Mouse (Mus musculus): ENCODE measurements at regions not wholly inside any gene's neighbourhood (a gene's known extent, or its start where the extent isn't known, plus 50 kb on each side); places are given as distances from the start of the nearest gene placed in this dataset.
"Not testable (repeated sequence)": the region's sequence is repeated elsewhere in the genome, so short reads cannot be mapped to it uniquely, and the experiment has no call there.

- no peaks in the 10 kb centered on the region for H3K4me1 ChIP-seq (replicated peaks)
- no peak overlapping the region for H3K9ac ChIP-seq (replicated peaks)
- ATAC-seq (ENCODE audit: insufficient number of reproducible peaks, insufficient read depth, low FRiP score, low TSS enrichment, low read depth): no peak
- H3K27me3 ChIP-seq: no peaks in the 10 kb centered on the region
- H3K27ac ChIP-seq: no peak overlapping the region
- H3K4me2 ChIP-seq: no peak overlapping the region
- H3K9me3 ChIP-seq: no peaks in the 10 kb centered on the region
- H3K4me3 ChIP-seq (replicated peaks): no peak overlapping the region
- WGBS: 67% methylated on average over 3 of the region's 3 CpGs
- no peaks in the 10 kb centered on the region for H3K36me3 ChIP-seq
Observed at GRCm38 (mm10) chr10:30470831-30471230, 129.7 kb downstream of the Trmt11 start.

GRCm38 (mm10) chr10:30450616-30451015, 149.9 kb downstream of the Trmt11 start:
- ATAC-seq (ENCODE audit: insufficient number of reproducible peaks, insufficient read depth, low FRiP score, low TSS enrichment, low read depth): no peak
- Histone ChIP-seq H3K4me1 (replicated peaks) (no peaks in the 10 kb centered on the region), H3K9ac (replicated peaks) (no peak overlapping the region), H3K27ac (no peak overlapping the region), H3K27me3 (no peaks in the 10 kb centered on the region), H3K36me3 (no peaks in the 10 kb centered on the region), H3K4me3 (replicated peaks) (no peak overlapping the region), H3K9me3 (no peaks in the 10 kb centered on the region), H3K4me2 (no peak overlapping the region)
- 89% methylated on average over 4 of the region's 4 CpGs for WGBS

DNA sequence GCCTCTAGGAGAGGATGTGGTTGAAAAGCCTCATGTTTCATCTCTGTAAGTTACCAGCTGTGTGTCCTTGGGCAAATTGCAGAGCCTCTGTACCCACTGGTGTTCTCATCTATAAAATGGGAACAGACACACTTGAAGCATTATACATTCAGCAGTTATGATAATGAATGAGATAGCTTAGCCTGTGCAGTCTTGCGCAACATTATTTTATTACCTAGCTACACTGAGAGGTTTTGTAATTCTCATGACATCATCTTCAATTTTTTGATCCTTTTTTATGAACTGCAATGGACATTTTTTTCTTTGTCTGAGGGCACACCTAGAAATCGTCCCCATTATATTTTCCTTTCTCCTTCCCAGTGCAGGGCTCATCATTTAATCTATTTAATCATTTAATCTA, 153.5 kb downstream of the Trmt11 start:
- Histone ChIP-seq H3K27me3 (no peaks in the 10 kb centered on the region), H3K9ac (replicated peaks) (no peak overlapping the region), H3K36me3 (no peaks in the 10 kb centered on the region), H3K27ac (no peak overlapping the region), H3K4me1 (replicated peaks) (no peaks in the 10 kb centered on the region), H3K4me3 (replicated peaks) (no peak overlapping the region), H3K9me3 (no peaks in the 10 kb centered on the region), H3K4me2 (no peak overlapping the region)
- ATAC-seq (ENCODE audit: insufficient number of reproducible peaks, insufficient read depth, low FRiP score, low TSS enrichment, low read depth): no peak
- WGBS: 80% methylated on average over 2 of the region's 2 CpGs

DNA sequence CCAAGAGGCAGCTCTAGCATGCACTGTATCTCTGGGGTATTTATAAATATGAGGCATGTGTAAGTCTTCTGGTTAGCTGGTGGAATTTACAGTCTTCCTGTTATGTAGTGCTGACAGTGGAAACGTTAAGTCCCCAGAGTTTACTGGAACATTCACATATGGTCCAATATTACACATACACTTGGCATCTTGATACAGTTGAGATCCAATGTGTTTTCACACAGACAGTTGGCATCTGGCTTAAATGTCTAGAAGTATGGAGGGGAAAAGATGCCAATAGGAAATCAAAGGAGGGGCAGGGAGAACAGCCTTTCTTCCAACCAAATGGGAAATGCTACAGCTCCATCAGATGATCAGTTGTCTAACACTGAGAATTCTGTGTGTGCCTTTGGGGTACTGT, 154.0 kb downstream of the Trmt11 start:
- Histone ChIP-seq H3K9me3 (no peaks in the 10 kb centered on the region), H3K27me3 (no peaks in the 10 kb centered on the region), H3K27ac (no peak overlapping the region), H3K36me3 (no peaks in the 10 kb centered on the region), H3K9ac (replicated peaks) (no peak overlapping the region), H3K4me3 (replicated peaks) (no peak overlapping the region), H3K4me2 (no peak overlapping the region), H3K4me1 (replicated peaks) (no peaks in the 10 kb centered on the region)
- no peak for ATAC-seq (ENCODE audit: insufficient number of reproducible peaks, insufficient read depth, low FRiP score, low TSS enrichment, low read depth)
- 69% methylated on average over 1 of the region's 1 CpGs for WGBS

DNA sequence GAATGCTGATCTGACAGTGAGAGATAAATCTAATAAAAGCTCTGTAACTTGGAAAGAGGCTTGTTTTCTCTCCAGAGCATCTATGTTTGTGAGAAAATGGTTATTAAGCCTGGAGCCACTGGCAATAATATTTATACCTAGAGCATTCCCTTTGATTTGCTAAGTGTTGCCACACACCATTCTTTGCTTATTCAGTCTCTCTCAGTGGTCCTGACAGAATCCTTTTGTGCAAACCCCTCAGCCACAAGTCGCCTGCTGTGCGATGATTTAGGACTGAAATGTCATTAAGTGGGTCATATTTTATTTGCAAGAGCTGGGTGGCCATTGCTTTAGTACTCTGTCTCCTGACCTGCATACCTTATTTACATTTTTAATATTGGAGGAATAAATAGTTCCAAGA, 160.7 kb downstream of the Trmt11 start:
- ATAC-seq (ENCODE audit: insufficient number of reproducible peaks, insufficient read depth, low FRiP score, low TSS enrichment, low read depth): no peak
- no peaks in the 10 kb centered on the region for H3K4me1 ChIP-seq (replicated peaks)
- H3K4me2 ChIP-seq: no peak overlapping the region
- H3K9me3 ChIP-seq: no peaks in the 10 kb centered on the region
- H3K9ac ChIP-seq (replicated peaks): no peak overlapping the region
- H3K36me3 ChIP-seq: no peaks in the 10 kb centered on the region
- H3K4me3 ChIP-seq (replicated peaks): no peak overlapping the region
- no peaks in the 10 kb centered on the region for H3K27me3 ChIP-seq
- H3K27ac ChIP-seq: no peak overlapping the region
- 42% methylated on average over 2 of the region's 2 CpGs for WGBS

- Histone ChIP-seq H3K4me3 (replicated peaks) (no peak overlapping the region), H3K9me3 (no peaks in the 10 kb centered on the region), H3K36me3 (no peaks in the 10 kb centered on the region), H3K27me3 (no peaks in the 10 kb centered on the region), H3K4me1 (replicated peaks) (no peaks in the 10 kb centered on the region), H3K9ac (replicated peaks) (no peak overlapping the region), H3K4me2 (no peak overlapping the region), H3K27ac (no peak overlapping the region)
- WGBS: 82% methylated on average over 4 of the region's 4 CpGs
- no peak for ATAC-seq (ENCODE audit: insufficient number of reproducible peaks, insufficient read depth, low FRiP score, low TSS enrichment, low read depth)
Observed at GRCm38 (mm10) chr10:30426420-30426923, 174.1 kb downstream of the Trmt11 start.

GRCm38 (mm10) chr10:30419391-30420043, 181.0 kb downstream of the Trmt11 start:
- Histone ChIP-seq H3K4me3 (replicated peaks) (no peak overlapping the region), H3K27me3 (no peaks in the 10 kb centered on the region), H3K36me3 (no peaks in the 10 kb centered on the region), H3K4me1 (replicated peaks) (no peaks in the 10 kb centered on the region), H3K27ac (no peak overlapping the region), H3K4me2 (no peak overlapping the region), H3K9me3 (no peaks in the 10 kb centered on the region), H3K9ac (replicated peaks) (no peak overlapping the region)
- ATAC-seq (ENCODE audit: insufficient number of reproducible peaks, insufficient read depth, low FRiP score, low TSS enrichment, low read depth): no peak
- 58% methylated on average over 6 of the region's 6 CpGs for WGBS

DNA sequence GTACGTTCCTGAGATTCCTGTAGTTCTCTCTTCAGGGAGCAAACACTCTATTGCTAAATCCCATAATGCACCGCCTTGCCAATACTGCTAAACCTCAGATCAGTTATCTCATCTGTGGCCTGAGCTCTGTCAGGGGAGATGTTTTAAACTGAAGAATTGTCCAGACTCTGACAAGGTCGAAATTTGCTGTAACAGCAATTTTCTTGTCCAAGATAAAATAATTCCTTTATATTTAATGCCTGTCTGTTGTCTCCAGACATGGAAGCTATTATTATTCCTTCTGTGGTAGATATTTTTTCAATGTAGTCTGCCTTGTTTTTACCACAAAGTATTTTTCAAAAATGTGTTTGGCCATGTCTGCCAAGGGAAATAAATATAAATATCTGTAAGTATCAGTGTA, 184.2 kb downstream of the Trmt11 start:
- 73% methylated on average over 3 of the region's 3 CpGs for WGBS
- Histone ChIP-seq H3K4me3 (replicated peaks) (no peak overlapping the region), H3K36me3 (no peaks in the 10 kb centered on the region), H3K27ac (no peak overlapping the region), H3K4me1 (replicated peaks) (no peaks in the 10 kb centered on the region), H3K9ac (replicated peaks) (no peak overlapping the region), H3K9me3 (no peaks in the 10 kb centered on the region), H3K4me2 (no peak overlapping the region), H3K27me3 (no peaks in the 10 kb centered on the region)
- no peak for ATAC-seq (ENCODE audit: insufficient number of reproducible peaks, insufficient read depth, low FRiP score, low TSS enrichment, low read depth)

DNA sequence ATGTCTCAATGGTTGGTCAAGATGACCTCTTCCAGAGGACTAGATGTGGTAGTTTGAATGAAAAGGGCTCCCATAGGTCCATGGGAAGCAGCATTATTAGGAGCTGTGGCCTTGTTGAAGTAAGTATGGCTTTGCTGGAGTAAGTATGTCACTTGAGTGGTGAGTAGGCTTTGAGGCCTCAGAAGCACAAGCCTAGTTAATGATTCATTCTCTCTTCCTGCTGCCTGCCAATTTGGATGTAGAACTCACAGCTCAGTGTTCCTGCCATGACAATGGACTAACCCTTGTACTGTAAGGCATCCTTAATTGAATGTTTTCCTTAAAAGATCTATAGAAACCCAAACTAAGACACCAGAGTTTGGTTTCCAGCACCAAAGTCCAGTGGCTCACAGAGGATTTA, 188.8 kb downstream of the Trmt11 start:
- H3K36me3 ChIP-seq: no peaks in the 10 kb centered on the region
- H3K4me3 ChIP-seq (replicated peaks): no peak overlapping the region
- H3K9me3 ChIP-seq: no peaks in the 10 kb centered on the region
- H3K27me3 ChIP-seq: no peaks in the 10 kb centered on the region
- no peak for ATAC-seq (ENCODE audit: insufficient number of reproducible peaks, insufficient read depth, low FRiP score, low TSS enrichment, low read depth)
- no peaks in the 10 kb centered on the region for H3K4me1 ChIP-seq (replicated peaks)
- no peak overlapping the region for H3K4me2 ChIP-seq
- H3K27ac ChIP-seq: no peak overlapping the region
- no peak overlapping the region for H3K9ac ChIP-seq (replicated peaks)

GRCm38 (mm10) chr10:30405669-30406393, 194.7 kb downstream of the Trmt11 start:
- no peak overlapping the region for H3K4me3 ChIP-seq (replicated peaks)
- H3K27ac ChIP-seq: no peak overlapping the region
- 57% methylated on average over 13 of the region's 13 CpGs for WGBS
- no peaks in the 10 kb centered on the region; the same call in 1 of the 2 replicates for H3K4me1 ChIP-seq (replicated peaks)
- no peak overlapping the region for H3K4me2 ChIP-seq
- no peak for ATAC-seq (ENCODE audit: insufficient number of reproducible peaks, insufficient read depth, low FRiP score, low TSS enrichment, low read depth)
- H3K9me3 ChIP-seq: no peaks in the 10 kb centered on the region
- no peaks in the 10 kb centered on the region for H3K36me3 ChIP-seq
- H3K27me3 ChIP-seq: no peaks in the 10 kb centered on the region
- H3K9ac ChIP-seq (replicated peaks): no peak overlapping the region

DNA sequence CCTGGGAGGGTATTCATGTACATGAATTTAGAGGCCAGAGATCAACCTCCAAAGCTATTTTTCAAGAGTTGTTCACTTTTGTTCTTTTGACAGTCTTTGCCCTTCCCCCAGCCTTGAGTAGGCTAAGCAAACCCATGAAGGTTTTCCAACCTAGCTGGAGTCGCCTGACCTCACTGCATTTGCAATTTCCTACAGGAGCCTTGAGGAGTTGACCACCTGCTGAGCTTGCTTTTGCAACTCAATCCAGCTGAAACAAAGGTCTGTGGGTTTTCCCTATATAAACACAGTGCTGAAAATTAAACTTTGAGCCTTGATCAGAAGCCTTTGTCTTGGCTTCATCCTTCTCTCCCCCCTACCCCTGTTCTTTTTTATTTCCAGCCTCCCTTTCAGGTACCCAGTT, 170.2 kb upstream of the Cenpw start:
- no peak overlapping the region for H3K4me3 ChIP-seq (replicated peaks)
- H3K4me2 ChIP-seq: no peak overlapping the region
- no peaks in the 10 kb centered on the region; the same call in 1 of the 2 replicates for H3K9me3 ChIP-seq
- H3K4me1 ChIP-seq (replicated peaks): no peaks in the 10 kb centered on the region
- H3K36me3 ChIP-seq: no peaks in the 10 kb centered on the region
- H3K27ac ChIP-seq: no peak overlapping the region
- H3K9ac ChIP-seq (replicated peaks): no peak overlapping the region
- WGBS: 20% methylated on average over 1 of the region's 1 CpGs
- no peak for ATAC-seq (ENCODE audit: insufficient number of reproducible peaks, insufficient read depth, low FRiP score, low TSS enrichment, low read depth)
- no peaks in the 10 kb centered on the region for H3K27me3 ChIP-seq

- H3K36me3 ChIP-seq; H3K4me1 ChIP-seq (replicated peaks); H3K4me3 ChIP-seq (replicated peaks); H3K9ac ChIP-seq (replicated peaks); H3K4me2 ChIP-seq; ATAC-seq (ENCODE audit: insufficient number of reproducible peaks, insufficient read depth, low FRiP score, low TSS enrichment, low read depth); H3K27ac ChIP-seq; H3K9me3 ChIP-seq; H3K27me3 ChIP-seq: not testable (repeated sequence)
Observed at GRCm38 (mm10) chr10:30360811-30361210, 160.5 kb upstream of the Cenpw start.
